Mouse (Mus musculus) embryonic facial prominence, embryonic 11.5 days (tissue): Measurements from ENCODE around the gene Cdc34. TPM values are rescaled to one million over a fixed set of nuclear protein-coding genes. Genes with fewer than 3 reads are reported as not detected.
A peak's percentile ranks its signal among the peaks of the same experiment; 100 is the strongest.

ENCODE experiments used
- ATAC-seq: fragments of 200-750 bp; cut with Nextera tagmentation; replicated peaks from 2 replicates; pipeline ENCODE4 v1.8.0; 2017; ENCODE audit warnings: low read depth; ENCODE audit not compliant: insufficient number of reproducible peaks, low FRiP score, low TSS enrichment
- DNase-seq: peaks from one replicate; pipeline ENCODE4 v3.0.0-alpha.2; 2015; ENCODE audit warnings: low spot score
- H3K27ac ChIP-seq: fragments of 300-500 bp; sonication (generic); replicated peaks from 2 replicates; pipeline ENCODE4 v1.5.1; 2014; ENCODE audit warnings: mild to moderate bottlenecking, low read depth, low read length, control low read depth
- H3K27me3 ChIP-seq: fragments of 300-500 bp; sonication (generic); 2 replicates; pipeline ENCODE4 v1.6.1; 2014; ENCODE audit warnings: mild to moderate bottlenecking, low read length, moderate library complexity, mixed read lengths; ENCODE audit not compliant: control insufficient read depth, insufficient read depth
- H3K36me3 ChIP-seq: fragments of 300-500 bp; sonication (generic); replicated peaks from 2 replicates; pipeline ENCODE4 v1.6.1; 2014; ENCODE audit warnings: low read depth, mild to moderate bottlenecking, low read length, moderate library complexity, mixed read lengths; ENCODE audit not compliant: control insufficient read depth, insufficient read depth
- H3K4me1 ChIP-seq: fragments of 300-500 bp; sonication (generic); 2 replicates; pipeline ENCODE4 v1.6.1; 2014; ENCODE audit warnings: low read length, mixed read lengths; ENCODE audit not compliant: control insufficient read depth, insufficient read depth
- H3K4me2 ChIP-seq: fragments of 300-500 bp; sonication (generic); 2 replicates; pipeline ENCODE4 v1.6.1; 2014; ENCODE audit warnings: low read depth, mild to moderate bottlenecking, control low read depth, low read length, moderate library complexity
- H3K4me3 ChIP-seq: fragments of 300-500 bp; sonication (generic); 2 replicates; pipeline ENCODE4 v1.5.1; 2014; ENCODE audit warnings: low read depth, low read length, control low read depth
- H3K9ac ChIP-seq: fragments of 300-500 bp; sonication (generic); replicated peaks from 2 replicates; pipeline ENCODE4 v1.6.1; 2014; ENCODE audit warnings: mild to moderate bottlenecking, control low read depth, low read length
- H3K9me3 ChIP-seq: fragments of 300-500 bp; sonication (generic); replicated peaks from 2 replicates; pipeline ENCODE4 v1.6.1; 2016; ENCODE audit warnings: mild to moderate bottlenecking, low read length, inconsistent platforms, mixed read lengths; ENCODE audit not compliant: control insufficient read depth
- WGBS: fragments of 180-500 bp; shearing (Covaris S2); extraction: QIAGEN DNeasy Blood & Tissue Kit; methylation state at CpG from one replicate; pipeline ENCODE4 v1.1.7; 2014; 5-methylcytosine and 5-hydroxymethylcytosine counted together
- polyA plus RNA-seq: library from polyadenylated mRNA; unstranded; fragments of >200 nt; fragmentation: Nextera tagmentation; extraction: Ambion mirVana; gene quantifications from 2 replicates; pipeline ENCODE4 v1.2.1, GENCODE M21; 2014

The Cdc34 gene
- polyA plus RNA-seq, 1 experiment from 2014 or later: 150 TPM

- Histone ChIP-seq H3K4me2 (no peak overlapping the region), H3K27me3 (no peaks in the 10 kb centered on the region), H3K27ac (no peak overlapping the region), H3K36me3 (no peaks in the 10 kb centered on the region), H3K4me3 (no peak overlapping the region), H3K4me1 (no peaks in the 10 kb centered on the region), H3K9me3 (no peaks in the 10 kb centered on the region), H3K9ac (no peak overlapping the region)
- 27% methylated on average over 7 of the region's 7 CpGs for WGBS
- DNase-seq: peak; percentile 88
- peak; percentile 44 for ATAC-seq
Observed at GRCm38 (mm10) chr10:79649070-79649751, 32.8 kb upstream of the Cdc34 start.

GRCm38 (mm10) chr10:79652789-79653188 lies 29.2 kb upstream of the Cdc34 start:
- ATAC-seq: no peak

GRCm38 (mm10) chr10:79654946-79655395 lies 27.0 kb upstream of the Cdc34 start:
- peak; percentile 87 for DNase-seq
- H3K27ac ChIP-seq: no peak overlapping the region

More at GRCm38 (mm10) chr10:79652789-79653188, 29.2 kb upstream of the Cdc34 start:
- WGBS: 88% methylated on average over 7 of the region's 7 CpGs
- H3K4me3 ChIP-seq: no peak overlapping the region
- no peaks in the 10 kb centered on the region for H3K27me3 ChIP-seq
- H3K4me2 ChIP-seq: no peak overlapping the region
- no peaks in the 10 kb centered on the region for H3K4me1 ChIP-seq
- no peak for DNase-seq
- H3K9me3 ChIP-seq: no peaks in the 10 kb centered on the region
- no peaks in the 10 kb centered on the region for H3K36me3 ChIP-seq
- H3K9ac ChIP-seq: no peak overlapping the region
- H3K27ac ChIP-seq: no peak overlapping the region

GRCm38 (mm10) chr10:79658829-79659228 lies 23.2 kb upstream of the Cdc34 start:
- no peaks in the 10 kb centered on the region for H3K9me3 ChIP-seq
- no peak overlapping the region for H3K4me3 ChIP-seq
- H3K9ac ChIP-seq: no peak overlapping the region
- no peaks in the 10 kb centered on the region for H3K4me1 ChIP-seq
- H3K4me2 ChIP-seq: no peak overlapping the region
- no peak overlapping the region for H3K27ac ChIP-seq
- DNase-seq: peak; percentile 49
- no peak for ATAC-seq
- WGBS: 11% methylated on average over 4 of the region's 4 CpGs
- no peaks in the 10 kb centered on the region for H3K27me3 ChIP-seq
- H3K36me3 ChIP-seq: no peaks in the 10 kb centered on the region

More at GRCm38 (mm10) chr10:79654946-79655395, 27.0 kb upstream of the Cdc34 start:
- Histone ChIP-seq H3K4me1 (no peaks in the 10 kb centered on the region), H3K27me3 (no peaks in the 10 kb centered on the region), H3K9ac (no peak overlapping the region), H3K9me3 (no peaks in the 10 kb centered on the region), H3K4me3 (no peak overlapping the region), H3K4me2 (no peak overlapping the region), H3K36me3 (no peaks in the 10 kb centered on the region)
- ATAC-seq: peak; percentile 73
- 35% methylated on average over 1 of the region's 1 CpGs for WGBS

GRCm38 (mm10) chr10:79660298-79660697 lies 21.7 kb upstream of the Cdc34 start:
- Histone ChIP-seq H3K9ac (no peak overlapping the region), H3K9me3 (no peaks in the 10 kb centered on the region), H3K4me1 (no peaks in the 10 kb centered on the region), H3K4me2 (no peak overlapping the region), H3K4me3 (no peak overlapping the region), H3K27me3 (no peaks in the 10 kb centered on the region), H3K36me3 (no peaks in the 10 kb centered on the region), H3K27ac (no peak overlapping the region)
- DNase-seq (peak; percentile 33), ATAC-seq (no peak)
- 69% methylated on average over 2 of the region's 2 CpGs for WGBS

GRCm38 (mm10) chr10:79661861-79662260 lies 20.1 kb upstream of the Cdc34 start:
- DNase-seq: no peak
- Histone ChIP-seq H3K9me3 (no peaks in the 10 kb centered on the region), H3K27me3 (no peaks in the 10 kb centered on the region), H3K9ac (no peak overlapping the region; the same call in 1 of the 2 replicates), H3K36me3 (no peaks in the 10 kb centered on the region), H3K27ac (no peak overlapping the region), H3K4me2 (no peak overlapping the region), H3K4me1 (no peaks in the 10 kb centered on the region), H3K4me3 (no peak overlapping the region)
- WGBS: 46% methylated on average over 3 of the region's 3 CpGs
- no peak for ATAC-seq

GRCm38 (mm10) chr10:79664131-79664665 lies 17.8 kb upstream of the Cdc34 start, which contains the start of gene Madcam1:
Madcam1 (plus strand) TSS chr10:79664559.
- DNase-seq (peak; percentile 84), ATAC-seq (no peak; the same call in 1 of the 2 replicates)
- Histone ChIP-seq H3K36me3 (no peaks in the 10 kb centered on the region), H3K4me3 (no peak within 1 kb of the TSS), H3K4me2 (no peak within 1 kb of the TSS; the same call in 1 of the 2 replicates), H3K27me3 (no peaks in the 10 kb centered on the region), H3K27ac (no peak within 1 kb of the TSS), H3K9ac (no peak within 1 kb of the TSS), H3K4me1 (no peaks in the 10 kb centered on the region), H3K9me3 (no peaks in the 10 kb centered on the region)
- WGBS: 11% methylated on average over 13 of the region's 13 CpGs

GRCm38 (mm10) chr10:79665051-79665450 lies 16.9 kb upstream of the Cdc34 start:
- H3K9me3 ChIP-seq: no peaks in the 10 kb centered on the region
- H3K36me3 ChIP-seq: no peaks in the 10 kb centered on the region
- no peaks in the 10 kb centered on the region for H3K4me1 ChIP-seq
- no peak overlapping the region for H3K4me3 ChIP-seq
- no peaks in the 10 kb centered on the region for H3K27me3 ChIP-seq
- 77% methylated on average over 8 of the region's 8 CpGs for WGBS
- no peak overlapping the region for H3K27ac ChIP-seq
- no peak overlapping the region for H3K4me2 ChIP-seq
- no peak for DNase-seq
- no peak overlapping the region for H3K9ac ChIP-seq
- ATAC-seq: no peak
